Mouse (Mus musculus) myocyte (in vitro differentiated cells): Measurements from ENCODE around the gene Ggt6. TPM values are rescaled to one million over a fixed set of nuclear protein-coding genes. Genes with fewer than 3 reads are reported as not detected.

Source experiments
- H3K27me3 ChIP-seq: one replicate; pipeline ENCODE4 v1.6.1; 2011; ENCODE audit not compliant: control insufficient read depth, insufficient read depth, insufficient read length
- H3K36me3 ChIP-seq: one replicate; pipeline ENCODE4 v1.6.1; 2011; ENCODE audit not compliant: control insufficient read depth, insufficient read depth
- H3K4me2 ChIP-seq: one replicate; pipeline ENCODE4 v1.6.1; 2011; ENCODE audit warnings: low read depth, control low read depth
- H3K4me3 ChIP-seq: one replicate; pipeline ENCODE4 v1.5.1; 2011; ENCODE audit warnings: mild to moderate bottlenecking, control low read depth, moderate library complexity
- H3K79me2 ChIP-seq: one replicate; pipeline ENCODE4 v1.6.1; 2011; ENCODE audit not compliant: control insufficient read depth, insufficient read depth
- H3ac ChIP-seq: one replicate; pipeline ENCODE4 v1.6.1; 2011; ENCODE audit not compliant: control insufficient read depth, insufficient read length
- CEBPB ChIP-seq: IDR thresholded peaks from 2 replicates; pipeline ENCODE4 v1.6.1; 2011; ENCODE audit warnings: mild to moderate bottlenecking, moderate library complexity; ENCODE audit not compliant: poor library complexity, insufficient read depth, severe bottlenecking
- E2F4 ChIP-seq: IDR thresholded peaks from one replicate; pipeline ENCODE4 v1.6.1; 2011; ENCODE audit warnings: mild to moderate bottlenecking, control low read depth, moderate library complexity; ENCODE audit not compliant: insufficient read depth
- MAX ChIP-seq: IDR thresholded peaks from one replicate; pipeline ENCODE4 v1.6.1; 2011; ENCODE audit warnings: low read depth, mild to moderate bottlenecking, control low read depth
- MYOD1 ChIP-seq, 3 experiments: IDR thresholded peaks; one replicate each; pipeline ENCODE4 v1.6.1; 2011; ENCODE audit warnings: control low read depth in 2 of 3, low read depth in 2 of 3, mild to moderate bottlenecking in 2 of 3, moderate library complexity in 1 of 3; ENCODE audit not compliant: insufficient read length in 2 of 3, control insufficient read depth in 1 of 3
- MYOG ChIP-seq, 3 experiments: IDR thresholded peaks; one replicate each; pipeline ENCODE4 v1.6.1; 2011; ENCODE audit warnings: control low read depth in 2 of 3, low read depth in 2 of 3, mild to moderate bottlenecking in 2 of 3; ENCODE audit not compliant: insufficient read length in 2 of 3, control insufficient read depth in 1 of 3, insufficient read depth in 1 of 3
- POLR2A ChIP-seq: IDR thresholded peaks from one replicate; pipeline ENCODE4 v1.6.1; 2011; ENCODE audit warnings: low read depth, mild to moderate bottlenecking, control low read depth, moderate library complexity; ENCODE audit not compliant: insufficient read length
- POLR2AphosphoS2 ChIP-seq: IDR thresholded peaks from one replicate; pipeline ENCODE4 v1.6.1; 2011; ENCODE audit warnings: low read depth, control low read depth; ENCODE audit not compliant: insufficient read length
- REST ChIP-seq: IDR thresholded peaks from one replicate; pipeline ENCODE4 v1.6.1; 2011; ENCODE audit warnings: mild to moderate bottlenecking, control low read depth, moderate library complexity; ENCODE audit not compliant: insufficient read depth, insufficient read length
- SRF ChIP-seq: IDR thresholded peaks from one replicate; pipeline ENCODE4 v1.6.1; 2011; ENCODE audit warnings: low read depth; ENCODE audit not compliant: control insufficient read depth, insufficient read length
- TCF12 ChIP-seq: IDR thresholded peaks from one replicate; pipeline ENCODE4 v1.6.1; 2011; ENCODE audit warnings: mild to moderate bottlenecking, control low read depth; ENCODE audit not compliant: poor library complexity, insufficient read depth, severe bottlenecking
- TCF3 ChIP-seq: IDR thresholded peaks from one replicate; pipeline ENCODE4 v1.6.1; 2011; ENCODE audit warnings: low read depth, control low read depth; ENCODE audit not compliant: insufficient read length
- USF1 ChIP-seq: IDR thresholded peaks from one replicate; pipeline ENCODE4 v1.6.1; 2011; ENCODE audit warnings: low read depth, mild to moderate bottlenecking, control low read depth, moderate library complexity
- polyA plus RNA-seq: library from polyadenylated mRNA; unstranded; fragments of >200 nt; fragmentation: generic; extraction: Trizol; gene quantifications from one replicate; pipeline ENCODE4 v1.2.1, GENCODE M21; 2012; ENCODE audit warnings: missing spikeins

Ggt6 gene
- polyA plus RNA-seq, 1 experiment: not detected

- no peaks in the 10 kb centered on the region for H3K79me2 ChIP-seq
- H3K4me3 ChIP-seq: no peak overlapping the region
- H3K36me3 ChIP-seq: no peaks in the 10 kb centered on the region
- TF ChIP-seq REST (no peak), MYOD1 (IDR thresholded peaks at IDR 0.05; ENCODE audit: control insufficient read depth in 1 of 3, insufficient read length in 2 of 3, low read depth in 2 of 3) (no peak), E2F4 (no peak), POLR2A (no peak), TCF3 (no peak), CEBPB (no peak), MYOG (IDR thresholded peaks at IDR 0.05; ENCODE audit: control insufficient read depth in 1 of 3, insufficient read depth in 1 of 3, insufficient read length in 2 of 3, low read depth in 2 of 3) (no peak), USF1 (no peak), SRF (no peak), POLR2AphosphoS2 (no peak), TCF12 (no peak), MAX (no peak)
- H3K4me2 ChIP-seq: no peak overlapping the region
- H3ac ChIP-seq: no peak overlapping the region
- H3K27me3 ChIP-seq: no peaks in the 10 kb centered on the region
Measured at GRCm38 (mm10) chr11:72393669-72394068, 41.7 kb upstream of the Ggt6 start.

DNA sequence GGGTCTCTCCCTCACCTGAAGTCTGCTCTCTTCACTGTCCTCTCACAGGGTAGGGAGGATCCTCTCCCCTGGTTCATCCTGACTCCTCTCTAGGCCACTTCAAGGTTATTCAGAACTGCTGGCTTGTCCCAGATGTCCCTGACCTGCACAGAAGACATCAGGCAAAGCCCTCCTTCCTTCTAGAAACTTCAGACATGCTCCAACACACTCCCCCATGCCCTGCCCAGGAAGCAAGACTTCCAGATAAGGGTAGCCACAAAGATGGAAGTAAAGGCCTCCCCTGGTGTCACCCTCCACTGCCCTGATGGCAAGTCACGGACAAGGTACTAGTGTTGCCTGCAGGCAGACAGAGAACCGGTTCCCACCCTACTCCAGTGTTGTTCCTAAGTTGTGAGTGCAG, 40.6 kb upstream of the Ggt6 start:
- Histone ChIP-seq H3ac (no peak overlapping the region), H3K27me3 (no peaks in the 10 kb centered on the region), H3K4me2 (no peak overlapping the region), H3K36me3 (no peaks in the 10 kb centered on the region), H3K79me2 (no peaks in the 10 kb centered on the region), H3K4me3 (no peak overlapping the region)
- TF ChIP-seq MYOD1 (IDR thresholded peaks at IDR 0.05; ENCODE audit: control insufficient read depth in 1 of 3, insufficient read length in 2 of 3, low read depth in 2 of 3): no peak
- TF ChIP-seq TCF3: no peak
- TF ChIP-seq CEBPB: no peak
- no peak for TF ChIP-seq MAX
- no peak for TF ChIP-seq TCF12
- no peak for TF ChIP-seq SRF

- Histone ChIP-seq H3K36me3 (no peaks in the 10 kb centered on the region), H3K4me2 (no peak overlapping the region), H3K79me2 (no peaks in the 10 kb centered on the region), H3ac (no peak overlapping the region), H3K27me3 (no peaks in the 10 kb centered on the region), H3K4me3 (no peak overlapping the region)
- TF ChIP-seq MYOG (IDR thresholded peaks at IDR 0.05; ENCODE audit: control insufficient read depth in 1 of 3, insufficient read depth in 1 of 3, insufficient read length in 2 of 3, low read depth in 2 of 3) (peak in 2 of 3 experiments; percentile 9 to 35), MYOD1 (IDR thresholded peaks at IDR 0.05; ENCODE audit: control insufficient read depth in 1 of 3, insufficient read length in 2 of 3, low read depth in 2 of 3) (peak in 1 of 3 experiments; percentile 53), TCF12 (no peak), E2F4 (no peak)
Measured at GRCm38 (mm10) chr11:72395652-72396051, 39.7 kb upstream of the Ggt6 start.

DNA sequence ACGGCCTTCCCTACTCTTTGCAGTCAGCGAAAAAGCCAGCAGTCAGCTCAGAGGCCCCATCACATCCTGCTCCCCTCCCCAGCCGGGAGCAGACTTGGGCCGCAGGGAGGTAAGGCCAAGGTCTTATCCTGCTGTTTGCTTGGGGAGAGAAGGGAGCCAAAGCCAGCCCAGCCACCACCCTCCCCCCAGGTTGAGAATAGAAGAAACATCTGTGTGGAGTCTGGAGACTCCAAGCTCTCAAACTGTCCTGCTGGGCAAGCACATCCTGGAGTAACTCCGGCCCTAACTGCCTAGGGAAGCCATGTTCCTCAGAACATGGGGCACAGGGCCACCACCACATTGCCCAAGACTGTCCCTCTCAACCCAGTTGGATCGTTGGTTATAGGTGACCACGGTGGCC, 38.7 kb upstream of the Ggt6 start:
- Histone ChIP-seq H3K27me3 (no peaks in the 10 kb centered on the region), H3K4me3 (no peak overlapping the region), H3K4me2 (no peak overlapping the region), H3K36me3 (no peaks in the 10 kb centered on the region), H3K79me2 (no peaks in the 10 kb centered on the region), H3ac (no peak overlapping the region)
- TF ChIP-seq POLR2A: no peak
- no peak for TF ChIP-seq SRF
- no peak for TF ChIP-seq USF1
- TF ChIP-seq TCF3: no peak
- TF ChIP-seq MYOG (IDR thresholded peaks at IDR 0.05; ENCODE audit: control insufficient read depth in 1 of 3, insufficient read depth in 1 of 3, insufficient read length in 2 of 3, low read depth in 2 of 3): no peak
- TF ChIP-seq E2F4: no peak
- TF ChIP-seq TCF12: no peak
- no peak for TF ChIP-seq MYOD1 (IDR thresholded peaks at IDR 0.05; ENCODE audit: control insufficient read depth in 1 of 3, insufficient read length in 2 of 3, low read depth in 2 of 3)
- TF ChIP-seq MAX: no peak
- no peak for TF ChIP-seq POLR2AphosphoS2
- no peak for TF ChIP-seq REST
- TF ChIP-seq CEBPB: no peak

GRCm38 (mm10) chr11:72397072-72397471, 38.3 kb upstream of the Ggt6 start:
- Histone ChIP-seq H3K27me3 (no peaks in the 10 kb centered on the region), H3K4me2 (no peak overlapping the region), H3ac (no peak overlapping the region), H3K4me3 (no peak overlapping the region), H3K36me3 (no peaks in the 10 kb centered on the region), H3K79me2 (no peaks in the 10 kb centered on the region)
- TF ChIP-seq REST: no peak
- TF ChIP-seq TCF12: no peak
- TF ChIP-seq E2F4: no peak
- no peak for TF ChIP-seq TCF3
- TF ChIP-seq POLR2A: no peak
- no peak for TF ChIP-seq MAX
